Mouse (Mus musculus): ENCODE measurements around the gene Coro1b.
A peak's percentile ranks its signal among the peaks of the same experiment; 100 is the strongest.

The Coro1b gene

DNA sequence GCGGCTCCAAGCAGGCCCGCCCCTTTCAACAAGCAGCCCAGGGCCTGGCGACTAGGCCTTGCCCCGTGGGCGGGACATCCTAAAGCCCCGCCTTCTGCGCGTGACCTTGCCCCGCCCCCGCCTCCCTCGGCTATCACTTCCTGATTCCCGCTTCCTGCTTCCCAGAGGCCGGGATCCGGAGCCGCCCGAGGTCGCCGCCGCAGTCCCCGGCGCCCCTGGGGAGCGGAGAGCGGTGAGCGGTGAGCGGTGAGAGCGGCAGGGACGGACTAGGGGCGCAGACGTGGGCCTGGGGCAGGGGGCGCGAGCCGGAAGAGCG lies at the start of gene Coro1b:
TSS of gene Coro1b (plus strand) at position 129 of the 316 bp plus-strand sequence.
- peak; percentile 91 for DNase-seq (ENCODE audit: low read depth)

DNA sequence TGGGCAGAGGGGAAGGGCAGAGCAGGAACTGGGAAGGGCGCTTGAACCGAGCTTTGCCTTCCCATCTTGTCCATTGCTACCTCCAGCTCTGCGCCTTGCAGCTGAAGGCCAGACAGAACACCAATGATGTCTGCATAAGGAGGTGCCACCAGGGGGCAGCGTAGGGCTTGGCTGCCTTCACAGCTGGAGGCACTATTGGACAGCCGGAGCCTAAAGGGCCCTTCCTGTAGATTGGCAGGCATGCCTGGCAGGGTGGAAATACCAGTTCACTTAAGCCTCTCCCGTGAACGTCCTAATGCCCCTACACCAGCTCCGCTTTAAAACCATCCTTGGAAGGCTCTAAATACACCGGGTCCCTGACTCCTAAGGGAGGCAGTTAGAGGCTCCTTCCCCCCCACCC lies 49.4 kb upstream of the Coro1b start:
- DNase-seq (ENCODE audit: low read depth): peak; percentile 96

DNA sequence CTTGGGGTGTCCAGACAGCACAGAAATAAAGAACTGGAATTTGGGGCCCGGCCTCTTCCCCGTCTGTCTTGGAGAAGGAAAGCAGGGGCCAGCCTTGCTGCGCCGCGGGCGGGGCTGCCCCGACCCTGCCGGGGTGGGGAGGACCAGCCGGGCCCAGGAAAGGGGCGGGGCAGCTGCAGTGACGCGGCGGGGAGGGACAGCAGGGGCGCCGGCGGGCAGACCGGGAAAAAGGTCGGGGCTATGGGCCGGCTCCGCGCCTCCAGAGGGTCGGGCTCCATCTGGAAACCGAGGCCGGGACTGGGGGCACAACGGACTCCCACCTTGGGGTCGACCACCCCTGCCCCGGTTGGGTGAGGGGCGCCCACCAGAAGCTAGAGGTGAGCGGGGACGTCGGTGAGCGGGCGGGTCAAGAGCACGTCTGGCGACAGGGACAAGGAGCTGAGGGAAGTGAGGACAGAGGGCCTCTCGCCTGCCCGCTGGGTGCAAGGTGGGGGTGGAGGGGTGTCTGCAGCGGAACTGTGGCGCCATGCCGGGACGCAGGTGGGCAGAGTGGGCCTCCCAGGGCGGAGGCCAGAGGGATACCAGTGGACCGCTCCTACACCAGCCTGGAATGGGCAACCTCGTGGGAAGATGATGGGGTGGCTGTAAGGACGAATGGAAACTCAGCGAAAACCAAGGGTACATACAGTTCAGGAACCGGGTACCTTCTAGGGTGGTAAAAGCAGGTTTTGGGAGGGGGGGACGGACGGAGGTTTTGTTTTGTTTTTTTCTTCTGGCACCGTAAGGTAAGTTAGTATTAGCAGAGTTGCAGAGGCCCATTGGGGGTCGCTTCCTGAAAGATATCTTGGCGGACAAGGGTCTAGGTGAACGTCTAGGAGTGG lies 48.3 kb upstream of the Coro1b start, which contains the start of gene Pitpnm1:
TSS of gene Pitpnm1 (plus strand) at position 162 of the 881 bp plus-strand sequence.
- DNase-seq (ENCODE audit: low read depth): peak; percentile 71

DNA sequence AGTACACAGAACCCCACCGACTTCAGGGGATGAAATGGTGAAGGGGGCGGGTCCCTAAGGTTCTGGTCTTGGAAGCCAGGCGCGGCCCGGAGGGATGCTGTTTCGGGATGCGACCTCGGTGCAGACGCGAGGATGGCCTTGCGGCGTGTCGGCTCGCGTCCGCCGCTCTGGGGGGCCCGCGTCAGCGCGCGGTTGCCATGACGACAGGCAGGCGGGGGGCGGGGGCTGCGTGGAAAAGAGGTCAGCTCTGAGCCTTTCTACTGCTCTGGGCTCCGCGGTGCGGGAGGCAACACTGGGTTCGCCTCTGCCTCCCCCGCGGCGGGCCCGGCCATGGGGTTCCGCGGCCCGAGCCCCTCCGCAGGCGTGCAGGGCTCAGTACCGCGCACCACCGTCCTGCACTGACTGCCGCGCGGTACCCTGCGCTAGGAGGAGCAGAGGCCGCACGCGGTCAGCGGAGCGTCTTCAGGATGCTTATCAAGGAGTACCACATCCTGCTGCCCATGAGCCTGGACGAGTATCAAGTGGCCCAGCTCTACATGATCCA lies 47.6 kb upstream of the Coro1b start:
- peak; percentile 55 for DNase-seq (ENCODE audit: low read depth)

DNA sequence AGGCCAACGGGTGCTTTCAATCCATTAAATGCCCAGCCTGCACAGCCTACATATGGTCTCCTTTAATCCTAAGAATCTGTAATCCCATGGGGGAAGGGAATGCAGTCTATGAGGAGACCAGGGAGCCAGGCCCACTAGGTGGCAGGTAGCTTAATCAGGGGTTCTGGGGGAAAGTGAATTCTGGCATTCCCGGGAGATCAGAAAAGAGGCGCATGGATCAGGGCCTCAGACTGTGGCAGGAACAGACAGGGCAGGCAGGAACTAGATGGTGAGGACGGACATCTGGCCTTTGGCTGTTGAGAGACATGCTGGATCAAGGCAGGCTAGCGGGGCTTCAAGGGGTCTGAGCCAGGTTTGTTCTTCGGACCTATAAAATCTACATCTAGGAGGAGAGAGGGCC lies 47.0 kb upstream of the Coro1b start:
- no peak for DNase-seq (ENCODE audit: low read depth)

DNA sequence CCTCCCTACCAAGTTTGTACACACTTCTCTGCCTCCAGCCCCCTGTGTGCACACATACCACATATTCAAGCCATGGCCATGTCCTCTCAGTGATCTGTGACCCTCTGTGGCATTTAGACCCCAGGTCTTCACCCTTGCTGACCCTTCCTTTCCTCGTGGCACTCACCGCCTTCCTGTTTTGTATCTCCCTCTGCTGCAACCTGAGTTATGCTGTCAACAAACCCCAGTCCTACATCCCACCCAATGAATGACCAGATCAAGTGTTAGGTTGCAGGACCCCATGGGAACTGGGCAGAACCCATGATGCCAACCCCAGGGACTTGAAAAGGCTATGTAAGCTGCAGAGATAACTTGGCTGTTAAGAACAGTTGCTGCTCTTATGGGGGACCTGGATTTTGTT lies 46.4 kb upstream of the Coro1b start:
- DNase-seq (ENCODE audit: low read depth): no peak

DNA sequence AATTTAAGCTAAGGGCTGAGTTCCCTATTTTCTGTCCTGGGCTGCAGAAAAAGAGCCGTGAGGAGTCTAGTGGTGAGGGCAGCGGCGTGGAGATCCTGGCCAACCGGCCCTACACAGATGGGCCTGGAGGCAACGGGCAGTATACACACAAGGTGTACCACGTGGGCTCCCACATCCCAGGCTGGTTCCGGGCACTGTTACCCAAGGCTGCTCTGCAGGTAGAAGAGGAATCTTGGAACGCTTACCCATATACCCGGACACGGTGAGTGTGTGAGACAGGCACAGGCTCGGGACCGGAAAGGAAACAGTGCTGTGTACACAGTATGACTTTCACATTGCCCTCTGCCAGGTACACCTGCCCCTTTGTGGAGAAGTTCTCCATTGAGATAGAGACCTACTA lies 45.8 kb upstream of the Coro1b start:
- no peak for DNase-seq (ENCODE audit: low read depth)

DNA sequence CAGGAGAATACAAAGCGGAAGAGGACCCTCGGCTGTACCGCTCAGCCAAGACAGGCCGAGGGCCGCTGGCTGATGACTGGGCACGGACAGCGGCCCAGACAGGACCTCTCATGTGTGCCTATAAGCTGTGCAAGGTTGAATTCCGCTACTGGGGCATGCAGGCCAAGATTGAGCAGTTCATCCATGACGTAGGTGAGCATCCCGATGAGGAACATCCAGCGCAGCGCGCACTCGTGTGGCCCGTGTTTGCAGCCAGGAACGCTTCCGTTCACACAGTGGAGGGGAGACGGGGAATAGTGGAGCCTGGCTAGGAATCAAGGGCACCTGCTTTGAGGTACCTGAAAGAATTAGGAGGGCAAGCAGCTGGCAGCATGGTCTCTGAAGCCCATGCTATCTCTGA lies 45.1 kb upstream of the Coro1b start:
- no peak for DNase-seq (ENCODE audit: low read depth)

DNA sequence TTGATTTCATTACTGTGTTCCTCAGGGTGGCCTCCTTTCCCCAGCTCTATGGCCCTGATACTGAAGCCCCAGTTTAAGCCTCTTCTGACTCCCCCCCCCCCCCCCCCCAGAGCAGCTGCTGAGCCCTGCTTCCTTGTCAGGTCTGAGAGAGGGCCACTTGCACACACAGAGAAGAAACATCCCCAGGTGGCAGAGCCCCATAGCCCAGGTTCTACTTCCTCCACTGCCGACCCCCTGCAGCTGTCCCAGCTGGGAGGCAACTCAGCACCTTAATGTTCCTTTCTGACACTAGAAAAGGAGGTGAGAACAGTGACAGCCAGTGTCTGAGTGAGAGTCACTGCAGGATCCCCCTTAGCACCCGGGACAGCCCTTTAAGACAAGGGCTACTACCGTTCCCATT lies 44.6 kb upstream of the Coro1b start:
- no peak for DNase-seq (ENCODE audit: low read depth)

DNA sequence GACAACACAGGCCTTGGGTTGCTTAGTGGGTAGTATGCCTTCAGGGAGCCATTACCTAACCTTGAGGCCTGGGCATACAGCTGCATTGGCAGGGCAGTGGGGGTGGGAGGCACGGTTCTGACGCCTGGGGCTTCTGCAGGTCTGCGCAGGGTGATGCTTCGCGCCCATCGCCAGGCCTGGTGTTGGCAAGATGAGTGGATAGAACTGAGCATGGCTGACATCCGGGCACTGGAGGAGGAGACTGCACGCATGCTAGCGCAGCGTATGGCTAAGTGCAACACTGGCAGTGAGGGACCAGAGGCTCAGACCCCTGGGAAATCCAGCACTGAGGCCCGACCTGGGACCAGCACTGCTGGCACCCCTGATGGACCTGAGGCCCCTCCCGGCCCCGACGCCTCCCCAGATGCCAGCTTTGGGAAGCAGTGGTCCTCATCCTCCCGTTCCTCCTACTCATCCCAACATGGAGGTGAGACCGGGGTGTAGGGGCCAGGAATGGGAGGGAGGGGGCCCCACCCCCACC lies 43.7 kb upstream of the Coro1b start:
- no peak for DNase-seq (ENCODE audit: low read depth)

DNA sequence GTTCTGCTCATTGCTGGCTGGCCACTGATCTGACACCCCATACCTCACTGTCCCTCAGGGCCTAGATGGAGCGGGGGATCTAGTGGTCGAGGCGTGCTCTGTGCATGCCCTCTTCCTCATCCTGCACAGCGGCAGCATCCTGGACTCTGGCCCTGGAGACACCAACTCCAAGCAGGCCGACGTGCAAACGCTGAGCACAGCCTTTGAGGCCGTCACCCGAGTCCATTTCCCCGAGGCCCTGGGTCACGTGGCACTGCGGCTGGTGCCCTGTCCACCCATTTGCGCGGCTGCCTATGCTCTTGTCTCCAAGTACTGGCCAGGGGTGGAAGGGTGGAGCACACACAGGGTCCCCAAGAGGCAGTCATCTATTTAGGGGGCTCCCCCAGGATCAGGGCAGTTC lies 41.8 kb upstream of the Coro1b start:
- no peak for DNase-seq (ENCODE audit: low read depth)

DNA sequence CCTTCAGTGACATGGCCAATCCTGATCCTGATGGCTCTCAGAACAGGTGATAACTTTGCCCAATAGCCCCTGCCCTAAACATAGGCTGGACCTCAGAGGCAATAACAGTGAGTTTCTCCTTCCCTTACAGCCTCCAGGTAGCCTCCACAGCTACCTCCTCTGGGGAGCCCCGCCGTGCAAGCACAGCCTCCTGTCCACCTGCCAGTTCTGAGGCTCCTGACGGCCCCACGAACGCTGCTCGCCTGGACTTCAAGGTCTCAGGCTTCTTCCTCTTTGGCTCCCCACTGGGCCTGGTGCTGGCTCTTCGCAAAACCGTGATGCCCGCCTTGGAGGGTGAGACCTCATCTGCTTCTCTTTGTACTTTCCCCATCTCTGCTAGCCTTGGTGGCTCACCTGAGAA lies 39.9 kb upstream of the Coro1b start:
- DNase-seq (ENCODE audit: low read depth): no peak

DNA sequence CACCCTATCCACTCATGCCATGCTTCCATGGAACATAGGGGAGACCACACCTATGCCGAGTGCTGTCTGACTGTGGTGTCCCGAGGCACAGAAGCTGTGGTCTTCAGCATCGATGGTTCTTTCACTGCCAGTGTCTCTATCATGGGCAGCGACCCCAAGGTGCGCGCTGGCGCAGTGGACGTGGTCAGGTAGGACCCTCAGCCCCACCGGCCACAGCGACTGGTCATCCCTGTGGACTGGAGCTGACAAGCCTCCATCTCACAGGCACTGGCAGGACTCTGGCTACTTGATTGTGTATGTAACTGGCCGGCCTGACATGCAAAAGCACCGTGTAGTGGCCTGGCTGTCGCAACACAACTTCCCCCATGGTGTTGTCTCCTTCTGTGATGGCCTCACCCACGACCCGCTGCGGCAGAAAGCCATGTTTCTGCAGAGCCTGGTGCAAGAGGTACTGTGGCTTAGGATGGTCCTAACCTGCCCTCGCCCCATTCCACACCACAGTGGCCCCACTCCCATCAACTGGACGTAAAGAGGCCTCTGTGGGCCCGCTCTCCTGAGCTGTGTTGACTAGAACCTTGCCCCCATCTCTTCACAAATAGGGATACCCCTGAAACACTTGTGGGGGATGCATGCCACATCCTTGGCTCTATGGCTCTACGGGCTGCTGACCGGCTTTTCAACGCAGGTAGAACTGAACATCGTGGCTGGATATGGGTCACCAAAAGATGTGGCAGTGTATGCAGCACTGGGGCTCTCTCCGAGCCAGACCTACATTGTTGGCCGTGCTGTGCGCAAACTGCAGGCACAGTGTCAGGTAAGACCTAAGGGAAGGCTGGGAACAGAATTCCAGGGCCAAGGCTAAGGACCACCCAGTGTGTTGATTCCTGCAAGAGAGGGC lies 36.1 kb upstream of the Coro1b start:
- no peak for DNase-seq (ENCODE audit: low read depth)

DNA sequence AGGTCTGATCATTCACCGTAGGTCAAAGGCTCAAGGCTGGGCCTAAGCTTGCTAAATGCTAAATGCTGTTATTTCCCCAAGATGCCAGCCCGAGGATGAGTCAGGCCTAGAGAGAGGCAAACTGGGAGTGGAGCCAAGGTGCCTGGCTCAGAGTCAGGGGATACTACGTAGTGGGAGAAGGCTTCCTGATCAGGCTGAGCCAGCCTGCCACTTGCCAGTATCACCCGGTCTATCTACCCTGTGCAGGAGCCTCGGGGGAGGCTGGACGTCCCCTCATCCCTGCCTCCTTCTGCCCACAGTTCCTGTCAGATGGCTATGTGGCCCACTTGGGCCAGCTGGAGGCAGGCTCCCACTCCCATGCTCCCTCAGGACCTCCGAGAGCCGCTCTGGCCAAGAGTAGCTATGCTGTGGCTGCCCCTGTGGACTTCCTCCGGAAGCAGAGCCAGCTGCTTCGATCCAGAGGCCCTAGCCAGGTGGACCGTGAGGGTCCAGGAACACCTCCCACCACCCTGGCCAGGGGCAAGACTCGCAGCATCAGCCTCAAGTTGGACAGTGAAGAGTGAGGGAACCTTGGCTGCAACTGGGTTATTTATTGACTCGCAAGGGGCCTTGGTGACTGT lies 35.1 kb upstream of the Coro1b start:
- no peak for DNase-seq (ENCODE audit: low read depth)

DNA sequence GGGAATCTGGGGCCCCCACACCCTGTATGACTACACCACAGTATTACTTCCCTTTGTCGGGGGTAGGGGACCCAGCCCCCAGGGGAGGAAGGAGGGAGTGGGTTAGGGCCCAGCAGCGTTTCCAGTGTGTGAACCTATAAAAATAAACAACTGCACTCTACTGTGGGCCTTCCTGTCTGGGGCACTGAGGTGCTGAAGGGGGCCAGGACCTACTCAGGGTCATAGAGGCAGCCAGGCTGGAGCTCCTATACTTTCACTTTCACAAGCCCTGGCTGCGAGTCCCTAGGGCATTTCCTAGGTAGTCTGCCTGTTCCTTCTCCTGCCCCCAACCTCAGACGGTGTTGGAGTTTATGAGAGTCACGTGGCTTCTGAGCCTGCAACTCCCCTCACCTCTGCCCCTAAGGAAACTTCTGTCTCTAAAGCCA lies 34.6 kb upstream of the Coro1b start:
- peak; percentile 77 for DNase-seq (ENCODE audit: low read depth)

DNA sequence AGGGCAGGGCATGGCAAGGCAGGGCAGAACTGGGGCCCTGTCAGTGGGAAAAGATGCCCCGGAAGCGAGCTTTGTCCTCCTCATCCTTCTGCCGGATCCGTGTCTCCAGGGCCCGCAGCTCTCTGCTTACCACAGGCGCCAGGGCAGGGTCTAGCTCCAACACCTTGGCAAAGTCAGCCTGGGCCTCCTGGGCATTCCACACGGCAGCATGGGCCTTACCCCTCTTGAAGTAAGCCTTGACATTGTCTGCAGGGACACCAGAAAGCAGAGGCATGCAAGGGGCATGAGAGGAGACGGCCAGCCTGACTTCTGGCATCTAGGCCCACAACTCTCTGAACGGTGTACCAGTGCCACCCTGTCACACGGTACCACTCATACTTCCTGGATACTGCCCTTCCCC lies 33.9 kb upstream of the Coro1b start:
- peak; percentile 30 for DNase-seq (ENCODE audit: low read depth)

DNA sequence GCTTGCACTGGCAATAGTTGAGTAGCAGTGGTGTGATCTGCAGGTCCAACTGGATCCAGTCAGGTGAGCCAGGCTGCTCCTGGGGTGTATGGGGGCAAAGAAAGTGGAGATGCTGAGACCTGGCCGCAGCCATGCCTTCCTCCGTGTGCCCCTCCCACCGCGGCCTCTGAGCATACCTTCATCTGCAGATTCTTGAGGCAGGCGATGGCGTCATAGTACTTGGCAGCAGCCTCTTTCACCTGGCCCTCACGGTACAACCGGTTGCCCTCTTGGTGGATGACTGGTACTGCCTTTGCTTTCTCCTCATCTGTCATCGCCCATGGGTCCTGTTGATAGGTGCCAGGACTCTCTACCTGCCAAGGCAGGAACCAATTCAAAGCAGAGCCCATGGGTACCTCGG lies 33.3 kb upstream of the Coro1b start:
- DNase-seq (ENCODE audit: low read depth): peak; percentile 21

DNA sequence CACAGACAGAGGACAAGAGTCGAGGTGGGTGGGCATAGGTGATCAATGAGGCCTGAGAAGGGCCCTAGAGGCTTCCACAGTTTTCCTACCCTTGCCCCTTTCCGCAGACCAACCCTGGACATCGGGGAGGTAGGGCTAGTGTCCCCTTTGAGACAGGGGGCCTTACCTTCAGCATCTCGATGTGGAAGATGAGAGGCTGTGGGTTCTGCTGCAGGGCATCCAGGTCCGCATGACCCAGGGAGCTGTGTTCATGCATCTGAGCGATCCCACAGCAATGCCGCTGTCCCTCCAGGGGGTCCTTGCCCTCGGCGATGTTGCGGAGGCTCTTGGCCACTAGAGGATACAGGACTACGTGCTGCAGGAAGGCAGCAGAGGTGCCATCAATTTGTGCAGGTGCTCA lies 32.6 kb upstream of the Coro1b start:
- peak; percentile 25 for DNase-seq (ENCODE audit: low read depth)

DNA sequence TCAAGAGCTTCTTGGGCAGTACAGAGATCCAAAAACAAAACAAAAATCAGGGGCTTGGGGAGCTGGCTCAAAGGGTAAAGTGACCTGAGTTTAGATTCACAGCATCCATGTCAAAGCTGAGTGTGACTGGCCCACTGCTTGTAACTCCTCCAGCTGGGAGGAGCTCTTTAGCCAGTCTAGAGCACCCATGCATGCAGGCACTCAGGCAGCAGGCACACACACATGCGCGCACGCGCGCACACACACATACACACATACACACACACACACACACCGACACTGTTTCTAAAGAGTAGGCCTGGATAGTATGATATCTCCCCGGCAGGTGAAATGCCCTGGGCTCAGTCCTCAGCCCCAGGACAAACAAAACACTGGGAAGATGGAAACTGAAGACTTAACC lies 31.4 kb upstream of the Coro1b start:
- peak; percentile 61 for DNase-seq (ENCODE audit: low read depth)

DNA sequence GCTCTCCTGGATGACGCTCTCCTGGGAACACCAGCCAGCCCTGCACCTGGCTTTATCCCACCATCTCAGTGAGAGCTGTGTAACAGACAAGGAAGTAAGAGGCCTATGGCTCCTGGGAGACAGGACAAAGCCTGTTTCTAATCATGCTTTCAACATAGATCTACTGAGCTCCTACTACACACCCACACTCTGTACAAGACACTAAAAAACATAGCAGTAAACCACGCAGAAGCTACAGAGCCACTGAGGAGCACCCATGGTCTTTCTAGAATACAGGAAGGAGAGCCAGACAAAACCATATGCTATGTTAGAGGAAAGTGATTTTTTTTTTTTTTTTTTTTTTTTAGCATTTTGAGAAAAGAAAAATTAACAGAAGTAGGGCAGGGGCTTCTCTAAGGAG lies 30.1 kb upstream of the Coro1b start:
- peak; percentile 42 for DNase-seq (ENCODE audit: low read depth)

DNA sequence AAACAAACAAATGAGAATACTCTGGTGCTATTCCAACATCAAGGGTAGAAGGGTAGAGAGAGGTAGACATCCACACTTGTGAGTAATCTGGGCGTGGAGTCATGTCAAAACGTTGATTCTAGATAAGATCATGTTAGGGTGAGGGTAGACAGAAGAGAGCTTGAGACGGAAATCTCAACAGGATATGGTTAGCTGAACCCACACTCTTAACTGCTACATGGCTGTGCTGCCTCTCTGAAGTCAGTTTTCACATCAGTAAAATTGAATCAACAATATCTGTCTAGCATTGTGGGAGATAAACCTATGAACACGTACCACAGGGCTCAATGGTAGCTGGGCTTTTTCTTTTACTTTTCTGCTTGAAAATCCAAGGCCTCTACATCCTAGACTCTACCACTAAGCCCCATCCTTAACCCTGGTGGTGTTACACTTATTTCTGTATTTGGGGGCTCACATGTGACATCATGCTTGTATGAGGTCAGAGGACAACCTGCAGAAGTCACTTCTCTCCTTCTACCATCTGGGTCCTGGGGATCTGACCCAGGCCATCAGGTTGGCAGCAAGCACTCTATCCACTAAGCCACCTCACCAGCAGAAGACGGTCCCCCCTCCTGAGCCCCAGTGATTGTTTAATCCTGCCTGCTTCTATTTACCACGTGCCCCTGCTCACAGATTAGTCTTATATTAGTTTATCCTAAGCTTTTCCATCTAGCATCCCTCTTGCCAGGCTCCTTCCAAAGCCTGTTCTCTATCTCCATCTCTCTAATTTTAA lies 28.5 kb upstream of the Coro1b start:
- peak; percentile 93 for DNase-seq (ENCODE audit: low read depth)
